Mouse (Mus musculus): Measurements from ENCODE around the gene Spen. TPM values are rescaled to one million over a fixed set of nuclear protein-coding genes. Genes with fewer than 3 reads are reported as not detected.

The Spen gene
- polyA plus RNA-seq, 1 experiment = 11.7 TPM

GRCm38 (mm10) chr4:141464722-141465121, 73.7 kb downstream of the Spen start:
- H3K36me3 ChIP-seq (ENCODE audit: control insufficient read depth, insufficient read depth) = peaks cover 6% of the 10 kb centered on the region
- no peak overlapping the region for H3K4me3 ChIP-seq
- H3K27me3 ChIP-seq (ENCODE audit: control insufficient read depth, insufficient read depth, insufficient read length) = no peaks in the 10 kb centered on the region

GRCm38 (mm10) chr4:141463472-141463871, 74.9 kb downstream of the Spen start:
- Histone ChIP-seq H3K36me3 (ENCODE audit: control insufficient read depth, insufficient read depth) (peaks cover 6% of the 10 kb centered on the region), H3K27me3 (ENCODE audit: control insufficient read depth, insufficient read depth, insufficient read length) (no peaks in the 10 kb centered on the region), H3K79me2 (ENCODE audit: control insufficient read depth, insufficient read depth) (peaks cover 8% of the 10 kb centered on the region)

More at GRCm38 (mm10) chr4:141464722-141465121, 73.7 kb downstream of the Spen start:
- no peak overlapping the region for H3ac ChIP-seq (ENCODE audit: control insufficient read depth, insufficient read length)
- H3K79me2 ChIP-seq (ENCODE audit: control insufficient read depth, insufficient read depth) = peaks cover 8% of the 10 kb centered on the region
- H3K4me2 ChIP-seq (ENCODE audit: low read depth) = no peak overlapping the region
- TF ChIP-seq CEBPB (IDR thresholded peaks at IDR 0.05; ENCODE audit: insufficient read depth, poor library complexity, severe bottlenecking) = no peak
- TF ChIP-seq SRF (IDR thresholded peaks at IDR 0.05; ENCODE audit: control insufficient read depth, insufficient read length, low read depth) = no peak
- no peak for TF ChIP-seq USF1 (IDR thresholded peaks at IDR 0.05; ENCODE audit: low read depth)
- no peak for TF ChIP-seq TCF12 (IDR thresholded peaks at IDR 0.05; ENCODE audit: insufficient read depth, poor library complexity, severe bottlenecking)
- no peak for TF ChIP-seq MYOD1 (IDR thresholded peaks at IDR 0.05; ENCODE audit: control insufficient read depth in 1 of 3, insufficient read length in 2 of 3, low read depth in 2 of 3)
- TF ChIP-seq REST (IDR thresholded peaks at IDR 0.05; ENCODE audit: insufficient read depth, insufficient read length) = no peak
- TF ChIP-seq TCF3 (IDR thresholded peaks at IDR 0.05; ENCODE audit: insufficient read length, low read depth) = no peak
- no peak for TF ChIP-seq POLR2AphosphoS2 (IDR thresholded peaks at IDR 0.05; ENCODE audit: insufficient read length, low read depth)
- no peak for TF ChIP-seq MYOG (IDR thresholded peaks at IDR 0.05; ENCODE audit: control insufficient read depth in 1 of 3, insufficient read depth in 1 of 3, insufficient read length in 2 of 3, low read depth in 2 of 3)

GRCm38 (mm10) chr4:141461576-141461975, 76.8 kb downstream of the Spen start:
- Histone ChIP-seq H3K4me3 (no peak overlapping the region), H3K36me3 (ENCODE audit: control insufficient read depth, insufficient read depth) (peaks cover 6% of the 10 kb centered on the region), H3ac (ENCODE audit: control insufficient read depth, insufficient read length) (no peak overlapping the region), H3K27me3 (ENCODE audit: control insufficient read depth, insufficient read depth, insufficient read length) (no peaks in the 10 kb centered on the region), H3K4me2 (ENCODE audit: low read depth) (peak overlapping the region; percentile 1), H3K79me2 (ENCODE audit: control insufficient read depth, insufficient read depth) (peaks cover 9% of the 10 kb centered on the region)
- TF ChIP-seq TCF3 (IDR thresholded peaks at IDR 0.05; ENCODE audit: insufficient read length, low read depth) (no peak), USF1 (IDR thresholded peaks at IDR 0.05; ENCODE audit: low read depth) (no peak), MYOG (IDR thresholded peaks at IDR 0.05; ENCODE audit: control insufficient read depth in 1 of 3, insufficient read depth in 1 of 3, insufficient read length in 2 of 3, low read depth in 2 of 3) (no peak), E2F4 (IDR thresholded peaks at IDR 0.05; ENCODE audit: insufficient read depth) (no peak), POLR2A (IDR thresholded peaks at IDR 0.05; ENCODE audit: insufficient read length, low read depth) (no peak)

More at GRCm38 (mm10) chr4:141463472-141463871, 74.9 kb downstream of the Spen start:
- TF ChIP-seq MYOG (IDR thresholded peaks at IDR 0.05; ENCODE audit: control insufficient read depth in 1 of 3, insufficient read depth in 1 of 3, insufficient read length in 2 of 3, low read depth in 2 of 3) = no peak
- TF ChIP-seq MYOD1 (IDR thresholded peaks at IDR 0.05; ENCODE audit: control insufficient read depth in 1 of 3, insufficient read length in 2 of 3, low read depth in 2 of 3) = no peak
- no peak for TF ChIP-seq E2F4 (IDR thresholded peaks at IDR 0.05; ENCODE audit: insufficient read depth)
- TF ChIP-seq MAX (IDR thresholded peaks at IDR 0.05; ENCODE audit: low read depth) = no peak
- no peak for TF ChIP-seq POLR2AphosphoS2 (IDR thresholded peaks at IDR 0.05; ENCODE audit: insufficient read length, low read depth)
- TF ChIP-seq SRF (IDR thresholded peaks at IDR 0.05; ENCODE audit: control insufficient read depth, insufficient read length, low read depth) = no peak
- TF ChIP-seq REST (IDR thresholded peaks at IDR 0.05; ENCODE audit: insufficient read depth, insufficient read length) = no peak
- no peak for TF ChIP-seq TCF3 (IDR thresholded peaks at IDR 0.05; ENCODE audit: insufficient read length, low read depth)
- TF ChIP-seq TCF12 (IDR thresholded peaks at IDR 0.05; ENCODE audit: insufficient read depth, poor library complexity, severe bottlenecking) = no peak
- Histone ChIP-seq H3ac (ENCODE audit: control insufficient read depth, insufficient read length) (no peak overlapping the region), H3K4me3 (no peak overlapping the region), H3K4me2 (ENCODE audit: low read depth) (no peak overlapping the region)

- Histone ChIP-seq H3K79me2 (ENCODE audit: control insufficient read depth, insufficient read depth) (peaks cover 14% of the 10 kb centered on the region), H3K4me2 (ENCODE audit: low read depth) (peak overlapping the region; percentile 1), H3K4me3 (no peak overlapping the region), H3ac (ENCODE audit: control insufficient read depth, insufficient read length) (no peak overlapping the region), H3K27me3 (ENCODE audit: control insufficient read depth, insufficient read depth, insufficient read length) (no peaks in the 10 kb centered on the region), H3K36me3 (ENCODE audit: control insufficient read depth, insufficient read depth) (peaks cover 6% of the 10 kb centered on the region)
- TF ChIP-seq TCF12 (IDR thresholded peaks at IDR 0.05; ENCODE audit: insufficient read depth, poor library complexity, severe bottlenecking) (no peak), CEBPB (IDR thresholded peaks at IDR 0.05; ENCODE audit: insufficient read depth, poor library complexity, severe bottlenecking) (no peak), MYOG (IDR thresholded peaks at IDR 0.05; ENCODE audit: control insufficient read depth in 1 of 3, insufficient read depth in 1 of 3, insufficient read length in 2 of 3, low read depth in 2 of 3) (peak in 2 of 3 experiments; percentile 28 to 48), MYOD1 (IDR thresholded peaks at IDR 0.05; ENCODE audit: control insufficient read depth in 1 of 3, insufficient read length in 2 of 3, low read depth in 2 of 3) (peak in 1 of 3 experiments; percentile 14), POLR2A (IDR thresholded peaks at IDR 0.05; ENCODE audit: insufficient read length, low read depth) (no peak)
Measured at GRCm38 (mm10) chr4:141461088-141461487, 77.3 kb downstream of the Spen start.

- Histone ChIP-seq H3K4me2 (ENCODE audit: low read depth) (no peak overlapping the region), H3K4me3 (no peak overlapping the region), H3K36me3 (ENCODE audit: control insufficient read depth, insufficient read depth) (peaks cover 6% of the 10 kb centered on the region), H3ac (ENCODE audit: control insufficient read depth, insufficient read length) (no peak overlapping the region), H3K27me3 (ENCODE audit: control insufficient read depth, insufficient read depth, insufficient read length) (no peaks in the 10 kb centered on the region), H3K79me2 (ENCODE audit: control insufficient read depth, insufficient read depth) (peaks cover 19% of the 10 kb centered on the region)
- TF ChIP-seq E2F4 (IDR thresholded peaks at IDR 0.05; ENCODE audit: insufficient read depth) = no peak
- no peak for TF ChIP-seq TCF12 (IDR thresholded peaks at IDR 0.05; ENCODE audit: insufficient read depth, poor library complexity, severe bottlenecking)
- no peak for TF ChIP-seq CEBPB (IDR thresholded peaks at IDR 0.05; ENCODE audit: insufficient read depth, poor library complexity, severe bottlenecking)
- no peak for TF ChIP-seq POLR2A (IDR thresholded peaks at IDR 0.05; ENCODE audit: insufficient read length, low read depth)
- TF ChIP-seq TCF3 (IDR thresholded peaks at IDR 0.05; ENCODE audit: insufficient read length, low read depth) = no peak
- TF ChIP-seq REST (IDR thresholded peaks at IDR 0.05; ENCODE audit: insufficient read depth, insufficient read length) = no peak
- no peak for TF ChIP-seq USF1 (IDR thresholded peaks at IDR 0.05; ENCODE audit: low read depth)
- no peak for TF ChIP-seq MYOD1 (IDR thresholded peaks at IDR 0.05; ENCODE audit: control insufficient read depth in 1 of 3, insufficient read length in 2 of 3, low read depth in 2 of 3)
- no peak for TF ChIP-seq MYOG (IDR thresholded peaks at IDR 0.05; ENCODE audit: control insufficient read depth in 1 of 3, insufficient read depth in 1 of 3, insufficient read length in 2 of 3, low read depth in 2 of 3)
Measured at GRCm38 (mm10) chr4:141460481-141460880, 77.9 kb downstream of the Spen start.

Data from myocyte (in vitro differentiated cells).